Mouse (Mus musculus): ENCODE measurements around the gene D6Wsu163e. TPM values are rescaled to one million over a fixed set of nuclear protein-coding genes. Genes with fewer than 3 reads are reported as not detected.

The D6Wsu163e gene
- polyA plus RNA-seq, 1 experiment: 8.7 TPM

GRCm38 (mm10) chr6:127006551-127006950 lies 66.8 kb downstream of the D6Wsu163e start:
- no peak for DNase-seq
- H3K4me1 ChIP-seq (ENCODE audit: control insufficient read depth, insufficient read depth, low read length): no peaks in the 10 kb centered on the region
- 0 out of 2 replicates have a peak, but pooled peaks cover under 1% of the 10 kb centered on the region for H3K27me3 ChIP-seq (replicated peaks; ENCODE audit: control insufficient read depth, insufficient read depth, low read length)
- no peak overlapping the region for H3K4me3 ChIP-seq (ENCODE audit: insufficient read depth, low read depth, low read length)
- no peak overlapping the region for H3K27ac ChIP-seq (ENCODE audit: insufficient read depth, low read depth, low read length)
- H3K36me3 ChIP-seq (ENCODE audit: control insufficient read depth, insufficient read depth, low read length): no peaks in the 10 kb centered on the region
- WGBS: 46% methylated on average over 3 of the region's 3 CpGs
- TF ChIP-seq CTCF (conservative IDR thresholded peaks at IDR 0.05; ENCODE audit: insufficient read depth, insufficient read length, low read depth, low read length): no peak
- no peak for TF ChIP-seq POLR2A (IDR thresholded peaks at IDR 0.05; ENCODE audit: low read depth, low read length)

- 90% methylated on average over 13 of the region's 13 CpGs for WGBS
- DNase-seq: no peak
- TF ChIP-seq CTCF (conservative IDR thresholded peaks at IDR 0.05; ENCODE audit: insufficient read depth, insufficient read length, low read depth, low read length): no peak
- TF ChIP-seq POLR2A (IDR thresholded peaks at IDR 0.05; ENCODE audit: low read depth, low read length): no peak
These were observed 70.3 kb downstream of the D6Wsu163e start for GRCm38 (mm10) chr6:127010021-127010420.

GRCm38 (mm10) chr6:127011947-127012535 lies 72.3 kb downstream of the D6Wsu163e start:
- no peak overlapping the region for H3K4me3 ChIP-seq (ENCODE audit: insufficient read depth, low read depth, low read length)
- no peak for DNase-seq
- no peaks in the 10 kb centered on the region for H3K36me3 ChIP-seq (ENCODE audit: control insufficient read depth, insufficient read depth, low read length)
- H3K27ac ChIP-seq (ENCODE audit: insufficient read depth, low read depth, low read length): no peak overlapping the region
- no peaks in the 10 kb centered on the region for H3K27me3 ChIP-seq (replicated peaks; ENCODE audit: control insufficient read depth, insufficient read depth, low read length)
- 50% methylated on average over 13 of the region's 13 CpGs for WGBS
- no peaks in the 10 kb centered on the region for H3K4me1 ChIP-seq (ENCODE audit: control insufficient read depth, insufficient read depth, low read length)
- no peak for TF ChIP-seq POLR2A (IDR thresholded peaks at IDR 0.05; ENCODE audit: low read depth, low read length)
- no peak for TF ChIP-seq CTCF (conservative IDR thresholded peaks at IDR 0.05; ENCODE audit: insufficient read depth, insufficient read length, low read depth, low read length)

More at GRCm38 (mm10) chr6:127010021-127010420, 70.3 kb downstream of the D6Wsu163e start:
- Histone ChIP-seq H3K27ac (ENCODE audit: insufficient read depth, low read depth, low read length) (no peak overlapping the region), H3K4me1 (ENCODE audit: control insufficient read depth, insufficient read depth, low read length) (no peaks in the 10 kb centered on the region), H3K36me3 (ENCODE audit: control insufficient read depth, insufficient read depth, low read length) (no peaks in the 10 kb centered on the region), H3K27me3 (replicated peaks; ENCODE audit: control insufficient read depth, insufficient read depth, low read length) (no peaks in the 10 kb centered on the region), H3K4me3 (ENCODE audit: insufficient read depth, low read depth, low read length) (no peak overlapping the region)

- no peaks in the 10 kb centered on the region for H3K4me1 ChIP-seq (ENCODE audit: control insufficient read depth, insufficient read depth, low read length)
- H3K27ac ChIP-seq (ENCODE audit: insufficient read depth, low read depth, low read length): no peak within 1 kb of the TSS
- H3K27me3 ChIP-seq (replicated peaks; ENCODE audit: control insufficient read depth, insufficient read depth, low read length): no peaks in the 10 kb centered on the region
- WGBS: 40% methylated on average over 26 of the region's 26 CpGs
- H3K4me3 ChIP-seq (ENCODE audit: insufficient read depth, low read depth, low read length): no peak within 1 kb of the TSS
- no peaks in the 10 kb centered on the region for H3K36me3 ChIP-seq (ENCODE audit: control insufficient read depth, insufficient read depth, low read length)
- no peak for DNase-seq
- TF ChIP-seq CTCF (conservative IDR thresholded peaks at IDR 0.05; ENCODE audit: insufficient read depth, insufficient read length, low read depth, low read length) (no peak), POLR2A (IDR thresholded peaks at IDR 0.05; ENCODE audit: low read depth, low read length) (no peak)
These were observed 75.4 kb downstream of the D6Wsu163e start, which contains the start of gene Fgf6 for GRCm38 (mm10) chr6:127014906-127015770. Gene Fgf6 (plus strand): TSS chr6:127015586.

- H3K27ac ChIP-seq (ENCODE audit: insufficient read depth, low read depth, low read length): no peak overlapping the region
These were observed 79.5 kb downstream of the D6Wsu163e start for GRCm38 (mm10) chr6:127019254-127019653.

GRCm38 (mm10) chr6:127020431-127020830 lies 80.7 kb downstream of the D6Wsu163e start:
- 11% methylated on average over 13 of the region's 13 CpGs for WGBS
- no peak for TF ChIP-seq CTCF (conservative IDR thresholded peaks at IDR 0.05; ENCODE audit: insufficient read depth, insufficient read length, low read depth, low read length)
- no peak for TF ChIP-seq POLR2A (IDR thresholded peaks at IDR 0.05; ENCODE audit: low read depth, low read length)

More at GRCm38 (mm10) chr6:127019254-127019653, 79.5 kb downstream of the D6Wsu163e start:
- no peak for DNase-seq
- Histone ChIP-seq H3K4me1 (ENCODE audit: control insufficient read depth, insufficient read depth, low read length) (no peaks in the 10 kb centered on the region), H3K27me3 (replicated peaks; ENCODE audit: control insufficient read depth, insufficient read depth, low read length) (no peaks in the 10 kb centered on the region; the same call in 1 of the 2 replicates), H3K36me3 (ENCODE audit: control insufficient read depth, insufficient read depth, low read length) (no peaks in the 10 kb centered on the region), H3K4me3 (ENCODE audit: insufficient read depth, low read depth, low read length) (no peak overlapping the region)
- WGBS: 6% methylated on average over 6 of the region's 6 CpGs
- TF ChIP-seq CTCF (conservative IDR thresholded peaks at IDR 0.05; ENCODE audit: insufficient read depth, insufficient read length, low read depth, low read length): no peak
- no peak for TF ChIP-seq POLR2A (IDR thresholded peaks at IDR 0.05; ENCODE audit: low read depth, low read length)

GRCm38 (mm10) chr6:127024836-127025235 lies 85.1 kb downstream of the D6Wsu163e start:
- Histone ChIP-seq H3K27ac (ENCODE audit: insufficient read depth, low read depth, low read length) (no peak overlapping the region), H3K4me3 (ENCODE audit: insufficient read depth, low read depth, low read length) (no peak overlapping the region), H3K27me3 (replicated peaks; ENCODE audit: control insufficient read depth, insufficient read depth, low read length) (no peaks in the 10 kb centered on the region; the same call in 1 of the 2 replicates), H3K36me3 (ENCODE audit: control insufficient read depth, insufficient read depth, low read length) (no peaks in the 10 kb centered on the region), H3K4me1 (ENCODE audit: control insufficient read depth, insufficient read depth, low read length) (no peaks in the 10 kb centered on the region)
- WGBS: 63% methylated on average over 7 of the region's 7 CpGs
- no peak for DNase-seq
- TF ChIP-seq POLR2A (IDR thresholded peaks at IDR 0.05; ENCODE audit: low read depth, low read length) (no peak), CTCF (conservative IDR thresholded peaks at IDR 0.05; ENCODE audit: insufficient read depth, insufficient read length, low read depth, low read length) (no peak)

More at GRCm38 (mm10) chr6:127020431-127020830, 80.7 kb downstream of the D6Wsu163e start:
- no peak for DNase-seq
- Histone ChIP-seq H3K4me1 (ENCODE audit: control insufficient read depth, insufficient read depth, low read length) (no peaks in the 10 kb centered on the region), H3K36me3 (ENCODE audit: control insufficient read depth, insufficient read depth, low read length) (no peaks in the 10 kb centered on the region), H3K27me3 (replicated peaks; ENCODE audit: control insufficient read depth, insufficient read depth, low read length) (no peaks in the 10 kb centered on the region; the same call in 1 of the 2 replicates), H3K27ac (ENCODE audit: insufficient read depth, low read depth, low read length) (no peak overlapping the region), H3K4me3 (ENCODE audit: insufficient read depth, low read depth, low read length) (no peak overlapping the region)

Other genes starting within 250 kb of the D6Wsu163e start
- gene Kcna6, start 199.3 kb upstream of the D6Wsu163e start, polyA plus RNA-seq (2012; rRNA removed): 0.46 and 0.59 TPM in 2 replicates
- gene Ndufa9, start 90.8 kb upstream of the D6Wsu163e start, polyA plus RNA-seq (2012; rRNA removed): 280 and 346 TPM in 2 replicates
- gene Akap3, start 86.9 kb upstream of the D6Wsu163e start, polyA plus RNA-seq (2012; rRNA removed): 0.11 and 0.18 TPM in 2 replicates
- gene Dyrk4, start 18.1 kb upstream of the D6Wsu163e start, polyA plus RNA-seq (2012; rRNA removed): not detected in 2 replicates
- gene Rad51ap1, start 375 bp upstream of the D6Wsu163e start, polyA plus RNA-seq (2012; rRNA removed): 0.54 and 0.75 TPM in 2 replicates
- gene Fgf6, start 75.6 kb downstream of the D6Wsu163e start, polyA plus RNA-seq (2012; rRNA removed): 0.02 TPM in 1 of 2 replicates, not detected in the other
- not detected in 2 replicates for gene Fgf23, start 132.9 kb downstream of the D6Wsu163e start, polyA plus RNA-seq (2012; rRNA removed)
- 2.4 and 3.0 TPM in 2 replicates for gene Tigar, start 169.6 kb downstream of the D6Wsu163e start, polyA plus RNA-seq (2012; rRNA removed)
- 18.8 and 27.7 TPM in 2 replicates for gene Ccnd2, start 212.2 kb downstream of the D6Wsu163e start, polyA plus RNA-seq (2012; rRNA removed)

All from kidney, adult 2 months (tissue).